Mouse (Mus musculus) layer of hippocampus, adult 2 months (tissue): ENCODE data around the gene Preb. TPM values are rescaled to one million over a fixed set of nuclear protein-coding genes. Genes with fewer than 3 reads are reported as not detected.
A peak's percentile ranks its signal among the peaks of the same experiment; 100 is the strongest.

Source experiments
- DNase-seq, 2 experiments: peaks; one replicate each; pipeline ENCODE4 v3.0.0; 2022; ENCODE audit warnings: low spot score in 2 of 2
- H3K27ac ChIP-seq: fragments of 200-600 bp; 2 replicates; pipeline ENCODE4 v1.8.1; 2022
- H3K4me3 ChIP-seq: fragments of 200-600 bp; 2 replicates; pipeline ENCODE4 v1.8.1; 2022; ENCODE audit warnings: mild to moderate bottlenecking
- CTCF ChIP-seq: fragments of 200-600 bp; conservative IDR thresholded peaks from 2 replicates; pipeline ENCODE4 v1.8.1; 2022; ENCODE audit warnings: antibody characterized with exemption, mild to moderate bottlenecking, moderate library complexity
- total RNA-seq, 2 experiments: library from RNA; stranded (reverse); gene quantifications; 2 replicates each; pipeline ENCODE4 v1.2.3; 2021

Gene Preb
- total RNA-seq, 2 experiments from 2014 or later: 132 to 145 TPM

DNA sequence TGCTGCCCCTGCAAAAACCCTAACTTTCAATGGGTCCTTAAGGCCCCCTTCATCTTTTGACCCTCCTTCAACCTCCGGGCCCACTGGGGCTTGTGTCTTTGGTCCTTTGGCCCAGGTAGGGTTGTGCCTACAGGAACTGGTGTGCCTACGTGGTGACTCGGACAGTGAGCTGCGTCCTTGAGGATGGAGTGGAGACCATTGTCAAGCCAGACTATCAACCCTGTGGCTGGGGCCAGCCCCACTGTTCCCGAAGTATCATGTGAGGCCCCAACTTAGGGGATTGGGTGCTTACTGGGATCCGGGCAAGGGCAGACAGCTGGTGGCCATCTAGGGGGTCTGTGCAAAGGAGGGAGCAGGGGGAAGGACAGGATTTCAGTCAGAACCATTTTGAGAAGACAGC, 45.3 kb downstream of the Preb start:
- H3K4me3 ChIP-seq: no peak overlapping the region
- no peak for TF ChIP-seq CTCF
- no peak for DNase-seq
- H3K27ac ChIP-seq: no peak overlapping the region

DNA sequence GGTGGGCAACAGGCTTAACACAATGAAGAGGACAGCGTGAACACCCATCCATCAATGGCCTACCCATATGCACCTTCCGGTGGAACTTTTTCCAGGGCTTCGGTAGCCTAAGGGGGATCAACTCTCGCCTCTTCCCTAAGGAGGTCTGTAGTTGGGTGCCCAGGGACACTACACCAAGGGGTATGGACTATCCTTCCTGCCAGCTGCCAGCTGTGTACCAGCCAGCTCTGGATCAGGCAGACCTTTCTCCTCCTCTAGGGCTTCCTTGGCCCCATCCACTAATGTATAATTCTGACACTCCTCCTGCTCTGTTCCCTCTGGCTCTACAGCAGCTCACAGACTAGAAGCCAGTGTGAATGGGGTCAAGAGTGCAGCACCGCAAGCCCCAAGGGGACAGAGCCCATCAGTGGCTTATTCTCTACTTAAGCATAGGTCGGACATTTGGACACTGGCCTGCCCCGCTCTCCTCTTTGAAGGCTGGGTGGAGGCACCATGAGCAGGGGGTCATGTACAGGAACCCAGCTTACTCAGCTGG, 46.0 kb downstream of the Preb start:
- Histone ChIP-seq H3K4me3 (no peak overlapping the region), H3K27ac (no peak overlapping the region)
- no peak for DNase-seq
- TF ChIP-seq CTCF: no peak

DNA sequence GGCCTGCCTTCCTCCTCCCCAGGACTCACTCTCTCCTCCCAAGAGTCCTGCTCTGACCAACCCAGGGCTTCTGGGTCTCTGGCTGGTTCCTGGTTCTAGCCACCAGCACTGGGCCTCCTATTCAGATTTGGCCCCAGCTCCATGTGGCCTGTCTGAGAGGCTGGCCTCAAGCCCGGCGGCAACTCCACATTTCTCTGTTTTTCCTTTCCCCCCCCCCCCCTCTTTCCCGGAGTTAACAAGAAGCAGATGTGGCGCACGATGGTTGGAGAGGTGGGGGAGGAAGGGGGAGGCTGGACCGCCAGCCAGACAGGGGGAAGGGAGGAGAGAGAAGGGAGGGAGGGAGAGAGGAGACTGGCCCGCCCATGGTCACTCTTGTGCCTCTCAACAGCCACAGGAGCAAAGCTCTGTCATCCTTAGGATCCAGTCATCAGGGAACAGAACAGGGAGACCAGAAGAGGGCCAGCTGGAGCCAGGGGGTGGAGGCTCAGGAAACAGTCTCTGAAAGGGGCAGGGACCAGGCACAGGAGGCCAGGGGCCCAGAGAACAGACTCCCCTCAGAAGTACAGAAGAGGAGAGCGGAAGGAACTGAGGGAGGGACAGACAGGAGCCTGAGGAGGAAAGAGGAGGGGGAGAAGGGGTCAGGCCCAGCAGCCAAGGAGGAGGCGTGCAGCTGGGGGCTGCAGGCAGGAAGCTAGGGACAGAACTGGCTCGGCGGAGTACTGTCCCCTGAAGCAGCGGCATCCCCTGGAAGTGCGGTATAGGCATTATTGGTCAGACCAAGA, 46.9 kb downstream of the Preb start, which contains the start of gene Emilin1:
TSS of gene Emilin1 (plus strand) at position 343 of the 782 bp plus-strand sequence.
- Histone ChIP-seq H3K27ac (peak within 1 kb of the TSS; percentile 48; the same call in 1 of the 2 replicates), H3K4me3 (peak within 1 kb of the TSS; percentile 18; the same call in 1 of the 2 replicates)
- no peak for TF ChIP-seq CTCF
- no peak for DNase-seq

DNA sequence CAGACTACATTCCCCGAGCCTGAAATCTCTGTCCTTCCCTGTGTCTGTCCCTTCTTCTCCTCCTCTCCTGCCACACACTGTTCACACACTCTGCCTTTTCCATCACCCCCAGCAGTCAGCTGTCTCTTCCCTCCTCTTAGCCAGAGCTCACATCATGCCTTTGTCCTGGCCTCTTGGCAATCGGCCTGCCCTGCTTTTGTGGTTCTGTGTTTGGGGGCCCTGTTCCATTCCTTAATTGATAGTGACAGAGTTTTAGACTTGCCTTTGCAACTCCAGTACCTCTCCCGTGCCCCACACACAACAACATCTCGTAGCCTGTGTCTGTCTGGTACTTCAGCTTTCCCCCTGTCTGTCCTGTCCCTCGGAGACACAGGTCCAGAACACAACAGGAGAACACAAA, 48.0 kb downstream of the Preb start:
- TF ChIP-seq CTCF: no peak
- DNase-seq: no peak
- H3K27ac ChIP-seq: peak overlapping the region; percentile 48; the same call in 1 of the 2 replicates
- H3K4me3 ChIP-seq: no peak overlapping the region

DNA sequence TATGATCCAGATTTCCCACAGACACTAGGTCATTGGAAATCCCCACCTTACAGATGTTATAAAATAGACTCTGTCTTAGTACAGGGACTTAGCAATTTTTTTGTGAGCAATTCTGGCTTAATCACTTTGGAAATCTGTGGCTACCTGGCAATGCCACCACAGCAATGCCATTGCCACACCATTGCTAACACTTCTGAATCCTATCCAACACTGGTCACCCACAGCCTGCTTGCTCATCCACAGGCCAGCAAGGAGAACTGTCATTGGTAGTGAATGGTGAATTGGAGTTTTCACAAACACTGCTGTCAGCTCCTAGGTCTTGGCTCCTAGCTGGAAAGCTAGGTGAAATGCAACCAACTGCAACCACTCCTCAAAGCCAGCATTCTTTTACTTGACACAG, 49.7 kb downstream of the Preb start:
- DNase-seq: no peak
- no peak for TF ChIP-seq CTCF
- Histone ChIP-seq H3K27ac (no peak overlapping the region), H3K4me3 (no peak overlapping the region)

DNA sequence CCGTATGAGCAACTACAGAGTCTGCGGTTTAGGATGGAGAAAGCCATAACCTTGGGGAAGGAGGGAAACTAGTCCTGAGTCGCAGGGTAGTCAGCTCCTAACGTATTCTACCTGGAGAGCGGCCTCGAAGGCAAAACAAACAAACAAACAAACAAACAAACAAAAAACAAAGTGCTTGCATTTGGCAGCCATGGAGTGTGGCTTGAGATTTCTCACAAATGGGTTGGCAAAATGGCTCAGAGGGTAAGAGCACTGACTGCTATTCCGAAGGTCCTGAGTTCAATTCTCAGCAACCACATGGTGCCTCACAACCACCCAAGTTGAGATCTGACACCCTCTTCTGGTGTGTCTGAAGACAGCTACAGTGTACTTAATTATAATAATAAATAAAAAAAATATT, 50.3 kb downstream of the Preb start:
- Histone ChIP-seq H3K4me3 (no peak overlapping the region), H3K27ac (no peak overlapping the region)
- TF ChIP-seq CTCF: no peak
- DNase-seq: no peak

DNA sequence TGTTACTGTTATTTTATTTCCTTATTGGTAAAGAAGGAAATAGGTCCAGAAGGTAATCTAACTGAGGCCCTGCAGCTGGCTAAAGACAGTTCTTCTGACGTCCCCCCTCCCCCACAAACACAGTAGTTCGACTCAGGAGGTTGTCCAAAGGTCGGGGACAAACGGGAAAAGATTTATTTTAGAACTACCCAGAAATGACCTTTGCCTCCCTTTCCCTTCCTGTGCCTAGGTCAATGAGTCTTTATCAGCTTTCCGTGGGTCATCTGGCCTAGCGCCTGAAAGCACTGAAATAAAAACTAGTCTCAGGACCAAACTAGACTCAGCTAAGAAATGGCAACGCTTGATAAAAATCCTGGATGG, 50.9 kb downstream of the Preb start:
- no peak for DNase-seq
- TF ChIP-seq CTCF: no peak
- Histone ChIP-seq H3K4me3 (no peak overlapping the region), H3K27ac (no peak overlapping the region)

DNA sequence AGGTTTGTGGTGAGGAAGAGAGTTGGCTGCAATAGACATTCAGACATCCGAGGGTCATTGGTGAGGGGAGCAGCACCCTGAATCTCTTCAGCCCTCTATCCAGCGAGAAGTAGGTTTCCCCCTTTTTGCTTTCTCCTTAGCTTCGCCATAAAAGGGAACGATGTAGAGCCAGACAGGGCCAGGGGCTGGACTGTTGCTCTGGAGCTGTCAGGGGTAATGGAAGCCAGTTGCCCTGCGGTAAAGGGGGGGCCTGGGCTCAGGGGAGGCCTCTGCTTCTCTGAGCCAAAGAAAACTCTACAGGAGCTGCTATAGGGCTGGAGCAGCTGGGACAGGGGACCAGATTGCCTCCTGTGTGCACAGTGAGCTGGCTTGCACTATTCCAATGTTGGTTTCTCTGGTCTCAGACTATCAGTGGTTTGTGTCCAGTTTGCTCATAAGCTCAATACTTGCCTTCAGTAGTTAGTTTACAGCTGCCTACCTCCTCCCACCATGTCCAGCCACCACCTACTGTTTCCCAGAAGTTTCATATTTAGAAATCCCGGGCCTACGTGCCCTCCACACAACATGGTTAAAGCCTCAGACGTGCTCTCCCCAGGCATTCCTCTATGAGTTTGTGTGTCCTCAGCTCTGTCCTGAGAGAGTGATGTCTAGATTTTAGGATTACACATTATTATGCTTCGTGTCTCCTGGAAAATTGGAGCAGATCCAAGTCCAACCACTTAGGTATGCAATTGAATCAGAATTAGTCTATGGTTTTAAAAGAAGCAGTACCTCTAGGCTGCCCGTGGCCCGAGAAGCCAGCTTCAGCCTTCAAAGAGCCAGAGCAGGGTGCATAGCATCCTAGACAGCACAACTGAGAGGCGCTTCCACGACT, 51.5 kb downstream of the Preb start:
- no peak for TF ChIP-seq CTCF
- DNase-seq: no peak
- Histone ChIP-seq H3K27ac (peak overlapping the region; percentile 93), H3K4me3 (peak overlapping the region; percentile 74)

DNA sequence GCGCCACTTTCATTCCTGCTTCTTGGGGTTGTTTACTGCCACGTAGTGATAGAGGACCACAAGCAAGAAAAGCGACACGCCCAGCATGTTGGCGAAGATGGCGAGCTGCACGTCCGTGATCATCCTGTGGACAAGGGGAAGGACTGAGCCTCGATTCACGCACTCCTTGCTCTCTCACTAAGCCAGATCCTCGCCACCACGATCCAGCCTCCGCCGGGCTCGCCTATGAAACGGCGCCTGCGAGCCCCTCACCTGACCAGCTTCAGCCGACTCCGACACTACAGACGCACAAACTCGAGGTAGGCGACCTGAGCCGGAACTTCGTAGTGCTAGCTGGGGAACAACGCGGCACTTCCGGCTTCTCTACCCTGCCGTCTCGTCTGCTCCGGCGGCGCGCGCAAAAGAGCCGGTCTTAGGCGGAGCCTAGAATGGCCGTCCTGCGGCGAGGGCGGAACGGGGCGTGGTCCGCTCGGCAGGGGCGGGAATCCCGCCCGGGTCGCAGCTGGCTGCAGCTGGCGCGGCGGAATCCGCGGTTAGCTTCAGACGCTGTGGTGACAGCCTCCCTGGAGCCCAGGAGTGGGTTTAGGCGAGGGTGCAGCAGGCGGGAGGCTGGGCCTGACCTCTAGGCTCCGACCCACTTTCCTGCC, 52.6 kb downstream of the Preb start, which contains the start of gene Ost4:
TSS of gene Ost4 (minus strand) at position 376 of the 647 bp plus-strand sequence.
- Histone ChIP-seq H3K4me3 (peak within 1 kb of the TSS; percentile 74), H3K27ac (peak within 1 kb of the TSS; percentile 93)
- TF ChIP-seq CTCF: no peak; the same call in 1 of the 2 replicates
- peak; percentile 94 to 95 for DNase-seq

DNA sequence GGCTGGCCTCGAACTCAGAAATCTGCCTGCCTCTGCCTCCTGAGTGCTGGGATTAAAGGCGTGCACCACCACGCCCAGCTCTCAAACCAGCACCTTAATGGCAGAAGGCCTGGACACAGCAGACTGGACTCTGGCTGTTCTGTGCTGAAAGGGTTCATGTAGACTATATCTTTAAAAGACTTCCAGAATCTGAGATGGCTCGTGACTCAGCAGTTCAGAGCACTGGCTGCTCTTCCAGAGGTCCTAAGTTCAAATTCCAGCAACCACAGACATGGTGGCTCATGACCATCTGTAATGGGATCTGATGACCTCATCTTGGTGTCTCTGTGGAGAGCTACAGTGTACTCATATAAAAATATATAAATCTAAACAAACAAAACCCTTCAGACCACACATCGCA, 58.3 kb downstream of the Preb start:
- TF ChIP-seq CTCF: no peak

More for the DNA sequence above, 58.3 kb downstream of the Preb start:
- no peak for DNase-seq
- H3K4me3 ChIP-seq: no peak overlapping the region
- no peak overlapping the region for H3K27ac ChIP-seq

Other genes with a start within 250 kb of the Preb start
- 10 to 100 TPM; 30.1 to 30.7 TPM for gene Dpysl5, start 248.8 kb downstream of the Preb start, total RNA-seq
- gene Mapre3, start 145.7 kb downstream of the Preb start, total RNA-seq: 100 to 1,000 TPM; 231 to 237 TPM
- 10 to 100 TPM; 60.8 to 63.2 TPM for gene Tmem214, start 92.3 kb downstream of the Preb start, total RNA-seq
- 10 to 100 TPM; 12.2 to 15.5 TPM for gene Agbl5, start 71.7 kb downstream of the Preb start, total RNA-seq
- gene Ost4, start 52.6 kb downstream of the Preb start, total RNA-seq: 10 to 100 TPM; 91.5 to 93.8 TPM
- gene Emilin1, start 47.0 kb downstream of the Preb start, total RNA-seq: 1 to 10 TPM; 2.0 TPM
- 10 to 100 TPM; 17.0 to 17.7 TPM for gene Khk, start 38.9 kb downstream of the Preb start, total RNA-seq
- gene Cgref1, start 14.8 kb downstream of the Preb start, total RNA-seq: 10 to 100 TPM; 15.5 to 16.7 TPM
- under 1 TPM; 0.10 to 0.20 TPM for gene Tcf23, start 8.3 kb upstream of the Preb start, total RNA-seq
- 10 to 100 TPM; 73.4 to 78.8 TPM for gene Atraid, start 88.0 kb upstream of the Preb start, total RNA-seq
- gene Slc5a6, start 88.6 kb upstream of the Preb start, total RNA-seq: 10 to 100 TPM; 15.0 to 16.1 TPM
- 10 to 100 TPM; 17.1 to 21.6 TPM for gene Cad, start 94.4 kb upstream of the Preb start, total RNA-seq
- gene Dnajc5g, start 145.9 kb upstream of the Preb start, total RNA-seq: not detected
- gene Slc30a3, start 147.9 kb upstream of the Preb start, total RNA-seq: 10 to 100 TPM; 89.6 to 92.2 TPM
- gene Trim54, start 156.4 kb upstream of the Preb start, total RNA-seq: not detected
- gene Ucn, start 178.5 kb upstream of the Preb start, total RNA-seq: not detected
- 10 to 100 TPM; 58.8 to 61.3 TPM for gene Mpv17, start 193.9 kb upstream of the Preb start, total RNA-seq
- gene Gm29609, start 219.6 kb upstream of the Preb start, total RNA-seq: 1 to 10 TPM; 3.5 to 4.0 TPM
- 10 to 100 TPM; 63.1 to 67.8 TPM for gene Gtf3c2, start 219.8 kb upstream of the Preb start, total RNA-seq
- gene Snx17, start 232.9 kb upstream of the Preb start, total RNA-seq: 10 to 100 TPM; 80.9 to 81.5 TPM
- gene Eif2b4, start 233.1 kb upstream of the Preb start, total RNA-seq: 10 to 100 TPM; 39.6 to 54.0 TPM
- gene Zfp513, start 241.9 kb upstream of the Preb start, total RNA-seq: 10 to 100 TPM; 29.3 to 29.5 TPM